Mouse (Mus musculus) embryonic fibroblast, embryonic 13.5 days (primary cell): ENCODE measurements around the gene Epor.

Experiments used
- CTCF ChIP-seq: IDR thresholded peaks from 2 replicates; pipeline ENCODE4 v1.5.1; 2011; ENCODE audit warnings: mild to moderate bottlenecking, control low read depth, low read length, moderate library complexity, borderline replicate concordance; ENCODE audit not compliant: insufficient read depth
- POLR2A ChIP-seq: IDR thresholded peaks from 2 replicates; pipeline ENCODE4 v1.6.1; 2011; ENCODE audit warnings: low read depth, mild to moderate bottlenecking, control low read depth, low read length, moderate library complexity

DNA sequence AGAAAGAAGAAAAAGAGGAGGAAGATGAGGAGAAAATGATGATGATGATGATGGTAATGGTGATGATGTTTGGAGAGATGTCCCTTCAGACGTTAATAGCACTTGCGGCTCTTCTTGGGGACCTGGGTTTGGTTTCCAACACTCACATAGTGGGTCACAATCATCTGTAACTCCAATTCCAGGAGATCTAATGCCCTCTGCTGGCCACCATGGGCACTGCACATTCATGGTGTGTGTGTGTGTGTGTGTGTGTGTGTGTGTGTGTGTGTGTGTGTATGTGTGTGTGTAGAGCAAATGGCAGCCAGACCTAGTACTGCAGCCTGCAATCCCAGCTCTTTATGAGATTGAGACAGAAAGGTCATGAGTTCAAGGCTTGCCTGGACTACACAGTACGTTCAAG, 11.3 kb downstream of the Epor start:
- peak; percentile 25; the same call in 1 of the 2 replicates for TF ChIP-seq CTCF
- TF ChIP-seq POLR2A, result no peak
